Mouse (Mus musculus): ENCODE results near the gene Il1f8. TPM values are rescaled to one million over a fixed set of nuclear protein-coding genes. Genes with fewer than 3 reads are reported as not detected.

Gene Il1f8
- polyA plus RNA-seq (2014; fragmentation: Illumina TruSeq; extraction: RNeasy Lipid Tissue Mini Kit (QIAGEN cat#74804)) = 2.1 TPM

GRCm38 (mm10) chr2:24152861-24153260 is at the start of gene Il1f8:
Gene Il1f8, plus strand, starts transcription at chr2:24153161.

DNA sequence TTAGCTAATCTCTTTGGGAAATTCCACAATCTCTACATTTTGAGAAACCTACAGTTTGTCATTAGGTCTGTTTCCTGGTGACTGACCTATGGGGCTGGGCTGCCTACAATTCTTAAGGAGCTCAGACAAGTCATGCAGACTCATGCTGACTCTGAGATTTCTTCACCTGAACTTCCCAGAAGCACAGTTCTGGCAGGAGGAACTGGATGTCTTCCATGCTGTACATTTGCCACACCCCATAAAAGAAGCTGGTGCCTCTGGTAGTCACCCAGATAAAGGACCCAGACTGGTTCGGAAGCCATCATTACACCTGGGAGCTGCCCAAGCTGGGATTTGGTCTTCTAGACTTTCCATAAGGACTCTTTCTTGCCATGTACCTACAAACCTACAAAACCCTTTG is 33.2 kb downstream of the Il1f8 start, which contains the start of gene Il1f9:
Gene Il1f9, plus strand, starts transcription at position 301 of the 400 bp plus-strand sequence.

Other genes starting within 250 kb of the Il1f8 start
- 84.3 TPM for gene Hnmt, start 103.8 kb upstream of the Il1f8 start, polyA plus RNA-seq (2014; fragmentation: Illumina TruSeq; extraction: RNeasy Lipid Tissue Mini Kit (QIAGEN cat#74804))
- 1.3 TPM for gene Tbpl2, start 56.6 kb upstream of the Il1f8 start, polyA plus RNA-seq (2014; fragmentation: Illumina TruSeq; extraction: RNeasy Lipid Tissue Mini Kit (QIAGEN cat#74804))
- 0.74 TPM for gene Il1f9, start 33.3 kb downstream of the Il1f8 start, polyA plus RNA-seq (2014; fragmentation: Illumina TruSeq; extraction: RNeasy Lipid Tissue Mini Kit (QIAGEN cat#74804))
- gene Il1f6, start 62.3 kb downstream of the Il1f8 start, polyA plus RNA-seq (2014; fragmentation: Illumina TruSeq; extraction: RNeasy Lipid Tissue Mini Kit (QIAGEN cat#74804)) = not detected
- not detected for gene Il1f5, start 123.8 kb downstream of the Il1f8 start, polyA plus RNA-seq (2014; fragmentation: Illumina TruSeq; extraction: RNeasy Lipid Tissue Mini Kit (QIAGEN cat#74804))
- not detected for gene Il1f10, start 138.0 kb downstream of the Il1f8 start, polyA plus RNA-seq (2014; fragmentation: Illumina TruSeq; extraction: RNeasy Lipid Tissue Mini Kit (QIAGEN cat#74804))
- 5.8 TPM for gene Il1rn, start 183.7 kb downstream of the Il1f8 start, polyA plus RNA-seq (2014; fragmentation: Illumina TruSeq; extraction: RNeasy Lipid Tissue Mini Kit (QIAGEN cat#74804))
- 14.9 TPM for gene Psd4, start 214.4 kb downstream of the Il1f8 start, polyA plus RNA-seq (2014; fragmentation: Illumina TruSeq; extraction: RNeasy Lipid Tissue Mini Kit (QIAGEN cat#74804))

Measured in ovary, adult 10 weeks (tissue).